In the genomic region with DNA sequence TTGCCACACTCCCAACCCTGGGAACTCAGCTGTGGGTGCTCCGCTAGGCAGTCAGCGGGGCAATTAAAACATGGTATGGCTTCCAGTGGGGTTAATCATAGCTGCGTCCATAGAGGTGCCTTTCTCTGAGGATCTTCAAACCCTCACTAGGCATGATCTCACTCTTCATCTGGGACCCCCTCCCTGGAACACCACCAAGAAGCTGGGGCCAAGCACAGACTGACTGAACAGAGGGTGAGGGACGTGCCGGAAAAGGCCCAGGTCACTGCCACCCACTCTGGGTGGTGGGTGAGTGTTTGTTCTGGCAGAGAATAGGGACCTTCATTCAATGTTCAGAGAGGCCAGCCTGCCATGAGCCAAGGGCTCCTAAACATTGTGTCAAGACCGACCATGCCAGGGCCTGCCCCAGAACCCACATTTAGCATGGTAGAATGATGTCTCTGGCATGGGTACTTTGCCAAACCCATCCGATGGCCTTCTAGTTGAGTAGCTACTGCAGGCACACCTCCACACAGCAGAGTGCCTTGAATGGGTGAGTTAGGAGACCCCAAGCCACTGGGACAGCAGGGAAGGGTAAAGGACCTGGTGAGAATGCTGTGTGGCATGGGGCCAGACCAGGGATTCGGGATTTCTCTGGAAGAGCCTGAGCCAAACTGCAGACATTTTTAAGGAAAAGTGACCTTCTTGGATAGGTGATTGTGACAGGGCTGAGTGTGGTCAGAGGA, we compare ENCODE assay signal across 9 mouse cellular contexts. TPM values are rescaled to one million over a fixed set of nuclear protein-coding genes. Genes with fewer than 3 reads are reported as not detected.
A peak's percentile ranks its signal among the peaks of the same experiment; 100 is the strongest.
DNase-seq lines count a peak whose midpoint lies in the region; ATAC-seq and TF ChIP-seq lines count a peak whose summit lies in the region.
"Had no signal": no experiment of that assay in that cellular context is flagged by ENCODE, and none has a peak within 500 bp of the region (broad histone marks: within the 10 kb centered on the region; RNA-seq: fewer than 3 reads in every experiment).

No protein-coding gene starts in this region.

- H3K27ac ChIP-seq in heart, embryonic 12.5 days (ENCODE audit: poor library complexity, severe bottlenecking), result no peak overlapping the region
- no peak overlapping the region for H3K27ac ChIP-seq in lung, embryonic 14.5 days (ENCODE audit: low read depth)
- H3K27ac ChIP-seq in embryonic facial prominence, embryonic 13.5 days, result no peak overlapping the region
- no peak overlapping the region for H3K27ac ChIP-seq in limb, embryonic 13.5 days
- H3K27ac ChIP-seq: lung, embryonic 15.5 days had no signal

- peaks cover 22% of the 10 kb centered on the region for H3K36me3 ChIP-seq in heart, embryonic 12.5 days
- peaks cover 19% of the 10 kb centered on the region for H3K36me3 ChIP-seq in lung, embryonic 14.5 days (ENCODE audit: insufficient read depth)
- H3K36me3 ChIP-seq in embryonic facial prominence, embryonic 13.5 days, result peaks cover 20% of the 10 kb centered on the region
- peaks cover 28% of the 10 kb centered on the region for H3K36me3 ChIP-seq in limb, embryonic 13.5 days

- no peak for ATAC-seq in heart, embryonic 12.5 days (ENCODE audit: insufficient number of reproducible peaks, low FRiP score)
- no peak; the same call in 1 of the 2 replicates for ATAC-seq in lung, embryonic 14.5 days (ENCODE audit: insufficient read depth)
- ATAC-seq in embryonic facial prominence, embryonic 13.5 days (ENCODE audit: insufficient number of reproducible peaks, insufficient read depth, low FRiP score, low TSS enrichment, low read depth), result no peak
- ATAC-seq in limb, embryonic 13.5 days (ENCODE audit: low FRiP score, low read depth), result no peak

- DNase-seq in heart, postnatal 10 days, result no peak
- DNase-seq in lung, embryonic 14.5 days, result no peak
- no peak for DNase-seq in lung, postnatal 14 days
- no peak for DNase-seq in layer of hippocampus, adult 9-11 months
- no peak for DNase-seq in frontal cortex, postnatal 14 days (ENCODE audit: low spot score in 2 of 2)

- H3K4me2 ChIP-seq in heart, embryonic 12.5 days, result peak overlapping the region; percentile 32; the same call in 1 of the 2 replicates
- peak overlapping the region; percentile 31; the same call in 1 of the 2 replicates for H3K4me2 ChIP-seq in lung, embryonic 14.5 days
- peak overlapping the region; percentile 33 for H3K4me2 ChIP-seq in embryonic facial prominence, embryonic 13.5 days
- peak overlapping the region; percentile 34; the same call in 1 of the 2 replicates for H3K4me2 ChIP-seq in limb, embryonic 13.5 days (replicated peaks)

- H3K4me1 ChIP-seq in heart, embryonic 12.5 days (replicated peaks), result peaks cover 14% of the 10 kb centered on the region; the same call in 1 of the 2 replicates
- no peaks in the 10 kb centered on the region for H3K4me1 ChIP-seq in lung, embryonic 14.5 days (ENCODE audit: insufficient read depth)
- peaks cover 9% of the 10 kb centered on the region for H3K4me1 ChIP-seq in embryonic facial prominence, embryonic 13.5 days
- peaks cover 11% of the 10 kb centered on the region for H3K4me1 ChIP-seq in limb, embryonic 13.5 days

- H3K9me3 ChIP-seq in heart, embryonic 12.5 days (replicated peaks), result no peaks in the 10 kb centered on the region
- H3K9me3 ChIP-seq in lung, embryonic 14.5 days (ENCODE audit: low read depth, low read length), result no peaks in the 10 kb centered on the region
- no peaks in the 10 kb centered on the region for H3K9me3 ChIP-seq in embryonic facial prominence, embryonic 13.5 days
- no peaks in the 10 kb centered on the region for H3K9me3 ChIP-seq in limb, embryonic 13.5 days
- H3K9me3 ChIP-seq: lung, embryonic 15.5 days had no signal

- no peak overlapping the region for H3K4me3 ChIP-seq in heart, embryonic 12.5 days
- no peak overlapping the region for H3K4me3 ChIP-seq in lung, embryonic 14.5 days (ENCODE audit: low read depth, low read length)
- no peak overlapping the region for H3K4me3 ChIP-seq in embryonic facial prominence, embryonic 13.5 days
- H3K4me3 ChIP-seq in limb, embryonic 13.5 days, result no peak overlapping the region
- H3K4me3 ChIP-seq: lung, embryonic 15.5 days had no signal

- 88% methylated on average over 8 of the region's 8 CpGs for WGBS in heart, embryonic 12.5 days
- 85% methylated on average over 8 of the region's 8 CpGs for WGBS in lung, embryonic 14.5 days
- 84% methylated on average over 8 of the region's 8 CpGs for WGBS in embryonic facial prominence, embryonic 13.5 days
- WGBS in limb, embryonic 13.5 days, result 87% methylated on average over 8 of the region's 8 CpGs

- TF ChIP-seq CTCF in lung, embryonic 14.5 days (IDR thresholded peaks at IDR 0.05; ENCODE audit: low read depth), result no peak

- intact Hi-C loops in heart, postnatal 10 days (cut with DNase I), result loop anchor here (1.0 to 5.0 kb wide), 2 partner anchors 109 to 164 kb away; partner anchors contain the start of gene Tmem101

- no peaks in the 10 kb centered on the region for H3K27me3 ChIP-seq in heart, embryonic 12.5 days (replicated peaks)
- no peaks in the 10 kb centered on the region for H3K27me3 ChIP-seq in lung, embryonic 14.5 days (ENCODE audit: insufficient read depth, low read length)
- no peaks in the 10 kb centered on the region for H3K27me3 ChIP-seq in embryonic facial prominence, embryonic 13.5 days
- no peaks in the 10 kb centered on the region for H3K27me3 ChIP-seq in limb, embryonic 13.5 days
- H3K27me3 ChIP-seq: lung, embryonic 15.5 days had no signal

- peak overlapping the region; percentile 21; the same call in 1 of the 2 replicates for H3K9ac ChIP-seq in heart, embryonic 12.5 days
- no peak overlapping the region for H3K9ac ChIP-seq in lung, embryonic 14.5 days
- peak overlapping the region; percentile 58 for H3K9ac ChIP-seq in embryonic facial prominence, embryonic 13.5 days
- no peak overlapping the region for H3K9ac ChIP-seq in limb, embryonic 13.5 days
- H3K9ac ChIP-seq: lung, embryonic 15.5 days had no signal

RNA-seq across cellular contexts. Expression of gene Asb16, which starts 1.8 kb away (rescaled TPM):
- 0.06 and 0.13 TPM in 2 replicates for polyA plus RNA-seq in heart, embryonic 12.5 days (2016; fragmentation: Nextera tagmentation; extraction: Ambion mirVana)
- under 1 TPM; 0.52 to 0.69 TPM for total RNA-seq in heart, postnatal 10 days (2021)
- polyA plus RNA-seq in lung, embryonic 14.5 days (2014; fragmentation: Nextera tagmentation; extraction: Ambion mirVana), result 0.08 TPM in 1 of 2 replicates, not detected in the other
- polyA plus RNA-seq in embryonic facial prominence, embryonic 13.5 days (2015; fragmentation: Nextera tagmentation; extraction: Ambion mirVana), result 0.11 and 0.18 TPM in 2 replicates
- polyA plus RNA-seq in limb, embryonic 13.5 days (2015; fragmentation: Nextera tagmentation; extraction: Ambion mirVana), result 0.22 TPM in 2 replicates

RNA-seq across cellular contexts. Expression of gene Tmub2, which starts 17.9 kb away (rescaled TPM):
- 35.7 and 38.9 TPM in 2 replicates for polyA plus RNA-seq in heart, embryonic 12.5 days (2016; fragmentation: Nextera tagmentation; extraction: Ambion mirVana)
- total RNA-seq in heart, postnatal 10 days (2021), result 10 to 100 TPM; 29.0 to 31.1 TPM
- 48.8 and 49.9 TPM in 2 replicates for polyA plus RNA-seq in lung, embryonic 14.5 days (2014; fragmentation: Nextera tagmentation; extraction: Ambion mirVana)
- polyA plus RNA-seq in embryonic facial prominence, embryonic 13.5 days (2015; fragmentation: Nextera tagmentation; extraction: Ambion mirVana), result 51.8 and 54.8 TPM in 2 replicates
- polyA plus RNA-seq in limb, embryonic 13.5 days (2015; fragmentation: Nextera tagmentation; extraction: Ambion mirVana), result 52.8 and 57.3 TPM in 2 replicates

RNA-seq across cellular contexts. Expression of gene BC030867, which starts 18.1 kb away (rescaled TPM):
- polyA plus RNA-seq in heart, embryonic 12.5 days (2016; fragmentation: Nextera tagmentation; extraction: Ambion mirVana), result 14.0 and 14.3 TPM in 2 replicates
- total RNA-seq in heart, postnatal 10 days (2021), result 1 to 10 TPM; 1.7 to 1.8 TPM
- polyA plus RNA-seq in lung, embryonic 14.5 days (2014; fragmentation: Nextera tagmentation; extraction: Ambion mirVana), result 21.4 and 22.2 TPM in 2 replicates
- 18.3 and 19.7 TPM in 2 replicates for polyA plus RNA-seq in embryonic facial prominence, embryonic 13.5 days (2015; fragmentation: Nextera tagmentation; extraction: Ambion mirVana)
- polyA plus RNA-seq in limb, embryonic 13.5 days (2015; fragmentation: Nextera tagmentation; extraction: Ambion mirVana), result 15.8 and 16.1 TPM in 2 replicates

RNA-seq across cellular contexts. Expression of gene Atxn7l3, which starts 29.6 kb away (rescaled TPM):
- 10.9 and 11.8 TPM in 2 replicates for polyA plus RNA-seq in heart, embryonic 12.5 days (2016; fragmentation: Nextera tagmentation; extraction: Ambion mirVana)
- 10 to 100 TPM; 34.1 to 38.3 TPM for total RNA-seq in heart, postnatal 10 days (2021)
- 17.4 TPM in 2 replicates for polyA plus RNA-seq in lung, embryonic 14.5 days (2014; fragmentation: Nextera tagmentation; extraction: Ambion mirVana)
- 21.6 and 23.8 TPM in 2 replicates for polyA plus RNA-seq in embryonic facial prominence, embryonic 13.5 days (2015; fragmentation: Nextera tagmentation; extraction: Ambion mirVana)
- polyA plus RNA-seq in limb, embryonic 13.5 days (2015; fragmentation: Nextera tagmentation; extraction: Ambion mirVana), result 20.7 and 21.4 TPM in 2 replicates

RNA-seq across cellular contexts. Expression of gene Hdac5, which starts 36.8 kb away (rescaled TPM):
- polyA plus RNA-seq in heart, embryonic 12.5 days (2016; fragmentation: Nextera tagmentation; extraction: Ambion mirVana), result 92.2 and 95.9 TPM in 2 replicates
- total RNA-seq in heart, postnatal 10 days (2021), result 100 to 1,000 TPM; 106 to 139 TPM
- polyA plus RNA-seq in lung, embryonic 14.5 days (2014; fragmentation: Nextera tagmentation; extraction: Ambion mirVana), result 41.1 and 42.7 TPM in 2 replicates
- polyA plus RNA-seq in embryonic facial prominence, embryonic 13.5 days (2015; fragmentation: Nextera tagmentation; extraction: Ambion mirVana), result 80.5 and 84.4 TPM in 2 replicates
- 61.9 and 68.6 TPM in 2 replicates for polyA plus RNA-seq in limb, embryonic 13.5 days (2015; fragmentation: Nextera tagmentation; extraction: Ambion mirVana)

Comparison
In these comparisons a context has a peak if more than half of its experiments do, and no peak if none do; other contexts are left out.
1. H3K9ac ChIP-seq: peak in heart, embryonic 12.5 days (single experiment) and embryonic facial prominence, embryonic 13.5 days (single experiment); none in lung, embryonic 14.5 days (single experiment) and limb, embryonic 13.5 days (single experiment).
2. Peak in every context shown above with its lines, with median percentiles within 50 percentile points of each other: H3K4me2 ChIP-seq.